Mouse (Mus musculus) midbrain, embryonic 13.5 days (tissue): ENCODE data around the gene Pa2g4. TPM values are rescaled to one million over a fixed set of nuclear protein-coding genes. Genes with fewer than 3 reads are reported as not detected.

Experiments
- ATAC-seq: fragments of 200-750 bp; cut with Nextera tagmentation; 2 replicates; pipeline ENCODE4 v1.8.0; 2017; ENCODE audit warnings: mild to moderate bottlenecking, moderate TSS enrichment, moderate library complexity
- H3K27ac ChIP-seq: fragments of 300-500 bp; sonication (generic); 2 replicates; pipeline ENCODE4 v1.5.1; 2015; ENCODE audit warnings: inconsistent platforms, mild to moderate bottlenecking, moderate library complexity
- H3K27me3 ChIP-seq: fragments of 300-500 bp; sonication (generic); 2 replicates; pipeline ENCODE4 v1.6.1; 2015; ENCODE audit warnings: mild to moderate bottlenecking, inconsistent platforms
- H3K36me3 ChIP-seq: fragments of 300-500 bp; sonication (generic); 2 replicates; pipeline ENCODE4 v1.6.1; 2015; ENCODE audit warnings: mild to moderate bottlenecking, inconsistent platforms
- H3K4me1 ChIP-seq: fragments of 300-500 bp; sonication (generic); replicated peaks from 2 replicates; pipeline ENCODE4 v1.6.1; 2015; ENCODE audit warnings: inconsistent platforms
- H3K4me2 ChIP-seq: fragments of 300-500 bp; sonication (generic); replicated peaks from 2 replicates; pipeline ENCODE4 v1.6.1; 2015; ENCODE audit warnings: moderate library complexity, mild to moderate bottlenecking, inconsistent platforms
- H3K4me3 ChIP-seq: fragments of 300-500 bp; sonication (generic); replicated peaks from 2 replicates; pipeline ENCODE4 v1.5.1; 2015; ENCODE audit warnings: mild to moderate bottlenecking, inconsistent platforms
- H3K9ac ChIP-seq: fragments of 300-500 bp; sonication (generic); replicated peaks from 2 replicates; pipeline ENCODE4 v1.6.1; 2015; ENCODE audit warnings: mild to moderate bottlenecking, inconsistent platforms
- H3K9me3 ChIP-seq: fragments of 300-500 bp; sonication (generic); 2 replicates; pipeline ENCODE4 v1.6.1; 2016; ENCODE audit warnings: mild to moderate bottlenecking, inconsistent platforms
- WGBS: fragments of 180-500 bp; shearing (Covaris S2); methylation state at CpG from one replicate; pipeline ENCODE4 v1.1.7; 2015; 5-methylcytosine and 5-hydroxymethylcytosine counted together
- polyA plus RNA-seq: library from polyadenylated mRNA; unstranded; fragments of >200 nt; fragmentation: Nextera tagmentation; extraction: Ambion mirVana; gene quantifications from 2 replicates; pipeline ENCODE4 v1.2.1, GENCODE M21; 2015

The Pa2g4 gene
- polyA plus RNA-seq, 1 experiment from 2014 or later: 139 TPM

DNA sequence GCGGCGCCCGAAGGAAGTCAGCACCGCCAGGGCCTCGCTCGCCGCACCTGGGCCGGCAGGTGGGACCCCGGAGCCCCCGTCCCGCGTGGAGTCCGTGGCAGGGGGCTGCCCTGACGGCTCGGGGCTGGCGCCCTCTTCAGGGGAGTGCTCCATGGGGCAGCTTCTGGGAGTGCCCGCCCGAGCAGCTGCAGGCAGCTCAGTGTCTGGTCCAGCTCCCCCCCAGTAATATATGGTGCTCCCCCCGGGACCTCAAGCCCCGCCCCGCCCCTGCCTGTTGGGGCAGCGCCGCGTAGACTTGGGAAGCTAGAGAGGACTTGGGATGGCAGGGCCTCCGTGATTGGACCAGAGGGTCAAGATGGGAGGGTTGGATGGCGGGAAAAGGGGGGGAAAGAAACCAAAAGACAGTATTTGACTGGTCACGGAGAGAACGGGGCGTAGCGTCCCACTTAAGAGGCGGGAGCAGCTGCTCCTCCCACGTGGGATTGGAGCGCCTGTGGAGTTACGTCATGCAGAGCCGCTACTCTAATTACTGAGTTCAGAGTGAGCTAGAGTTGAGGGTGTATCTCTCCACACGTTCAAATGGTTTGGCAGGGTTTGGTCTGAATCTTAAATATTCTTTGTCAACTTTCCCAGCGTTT, 40.0 kb downstream of the Pa2g4 start, which contains the start of gene Esyt1:
TSS of gene Esyt1 (minus strand) at position 201 of the 638 bp plus-strand sequence.
- no peaks in the 10 kb centered on the region for H3K9me3 ChIP-seq
- peak; percentile 94 for ATAC-seq
- H3K4me1 ChIP-seq: peaks cover 27% of the 10 kb centered on the region
- H3K9ac ChIP-seq: peak within 1 kb of the TSS; percentile 74
- H3K4me3 ChIP-seq: peak within 1 kb of the TSS; percentile 69
- peak within 1 kb of the TSS; percentile 100 for H3K4me2 ChIP-seq
- peak within 1 kb of the TSS; percentile 44 for H3K27ac ChIP-seq
- peaks cover 2% of the 10 kb centered on the region; the same call in 1 of the 2 replicates for H3K36me3 ChIP-seq
- under 1% methylated on average over 37 of the region's 37 CpGs for WGBS
- H3K27me3 ChIP-seq: peaks cover 36% of the 10 kb centered on the region

DNA sequence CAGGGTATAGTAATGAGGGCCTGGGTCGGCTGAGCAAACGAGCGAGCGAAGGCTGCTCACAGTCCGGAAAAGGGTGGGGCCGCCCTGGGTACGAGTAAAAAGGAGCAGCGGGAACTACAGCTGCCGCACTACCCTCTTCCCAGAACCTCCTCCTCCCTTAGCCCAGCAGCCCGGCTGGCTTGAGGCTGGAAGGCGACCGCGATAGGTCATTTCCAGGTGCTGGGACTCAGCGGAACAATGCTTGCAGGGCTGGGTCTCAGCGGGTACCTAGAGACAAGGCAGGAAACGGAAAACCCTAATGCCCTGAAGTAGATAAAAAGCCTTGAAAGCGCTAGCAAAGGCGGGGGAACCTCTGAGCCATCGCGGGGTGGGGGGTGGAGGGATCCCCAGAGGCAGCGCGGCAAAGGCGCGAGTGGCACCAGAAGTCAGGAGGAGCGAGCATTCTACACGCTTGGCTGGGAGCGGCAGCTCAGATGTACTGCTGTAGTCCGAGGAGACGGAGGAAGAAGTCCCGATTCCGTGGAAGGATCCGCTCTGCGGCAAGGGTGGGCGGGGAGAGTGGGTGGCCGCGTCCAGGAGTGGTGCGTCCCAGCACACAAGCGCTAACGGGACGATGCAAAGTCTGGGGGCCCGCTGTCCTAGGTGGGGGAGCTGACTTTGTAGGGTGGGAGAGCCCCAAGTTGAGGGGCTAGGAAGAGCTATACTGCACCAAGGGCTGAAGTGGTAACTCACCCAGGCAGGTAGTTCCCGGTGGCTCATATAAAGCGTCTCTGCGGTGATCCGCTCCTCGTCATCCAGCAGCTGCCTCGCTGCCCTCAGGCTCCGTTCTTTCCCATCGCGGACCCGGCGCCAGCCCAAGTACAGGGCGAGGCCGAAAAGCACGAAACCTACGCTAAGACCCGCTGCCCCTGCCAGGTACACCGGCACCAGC, 40.8 kb downstream of the Pa2g4 start:
- Histone ChIP-seq H3K9ac (peak overlapping the region; percentile 74), H3K27me3 (peaks cover 36% of the 10 kb centered on the region), H3K4me3 (peak overlapping the region; percentile 69), H3K9me3 (no peaks in the 10 kb centered on the region), H3K4me2 (peak overlapping the region; percentile 100), H3K4me1 (peaks cover 27% of the 10 kb centered on the region), H3K27ac (peak overlapping the region; percentile 44), H3K36me3 (peaks cover 9% of the 10 kb centered on the region)
- ATAC-seq: peak; percentile 72
- under 1% methylated on average over 58 of the region's 58 CpGs for WGBS

DNA sequence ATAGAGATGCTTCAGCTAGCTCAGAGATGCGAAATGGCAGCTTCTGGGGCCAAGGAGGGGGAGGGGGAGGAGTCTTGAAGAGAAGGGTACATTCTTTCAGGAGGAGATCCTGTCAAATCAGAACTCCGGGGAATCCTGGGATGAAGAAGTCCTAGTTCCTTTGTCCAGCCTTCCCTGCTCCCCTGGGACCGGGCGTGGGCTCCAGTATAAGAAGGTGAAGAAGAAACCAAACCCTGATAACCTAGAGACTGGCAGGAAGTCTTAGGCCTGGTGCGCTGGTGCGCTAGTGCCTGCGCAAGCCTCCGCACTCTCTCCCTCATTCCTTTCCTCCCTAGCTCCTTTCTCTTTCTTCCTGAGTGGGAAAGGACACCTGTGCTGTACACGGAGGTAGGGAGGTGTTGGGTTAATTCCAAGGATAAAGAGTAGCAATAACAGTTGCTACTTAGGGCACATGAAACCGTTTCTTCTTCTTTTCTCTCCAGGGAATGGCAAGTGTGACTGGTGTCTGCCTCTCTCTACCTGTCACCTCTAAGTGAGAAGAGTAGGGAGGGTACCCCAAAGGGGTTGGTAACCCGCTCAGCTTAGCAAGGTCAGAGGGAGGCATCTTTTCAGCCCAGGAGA, 41.6 kb downstream of the Pa2g4 start:
- H3K36me3 ChIP-seq: peaks cover 10% of the 10 kb centered on the region
- peaks cover 33% of the 10 kb centered on the region for H3K27me3 ChIP-seq
- 5% methylated on average over 10 of the region's 11 CpGs for WGBS
- peaks cover 27% of the 10 kb centered on the region for H3K4me1 ChIP-seq
- no peaks in the 10 kb centered on the region for H3K9me3 ChIP-seq
- no peak for ATAC-seq
- peak overlapping the region; percentile 100 for H3K4me2 ChIP-seq
- peak overlapping the region; percentile 69 for H3K4me3 ChIP-seq
- no peak overlapping the region for H3K27ac ChIP-seq
- peak overlapping the region; percentile 74 for H3K9ac ChIP-seq

DNA sequence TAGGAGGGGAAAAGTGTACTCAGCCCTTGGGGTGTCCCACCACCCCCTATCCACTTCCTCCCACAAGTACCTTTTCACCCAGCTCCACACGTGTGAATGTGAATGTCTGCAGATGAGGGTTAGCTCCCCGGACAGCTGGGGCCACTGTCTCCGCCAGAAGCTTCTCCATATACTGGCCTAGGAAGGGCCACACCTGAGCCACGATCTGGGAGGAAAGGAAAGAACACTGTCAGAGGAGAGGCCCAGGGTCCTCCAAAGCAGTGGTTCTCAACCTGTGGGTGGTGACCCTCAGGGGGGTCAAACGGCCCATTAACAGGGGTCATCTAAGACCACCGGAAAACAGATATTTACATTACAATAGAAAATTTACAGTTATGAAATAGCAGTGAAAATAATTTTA, 43.4 kb downstream of the Pa2g4 start:
- no peak for ATAC-seq
- no peak overlapping the region for H3K4me3 ChIP-seq
- H3K4me1 ChIP-seq: peaks cover 27% of the 10 kb centered on the region
- H3K4me2 ChIP-seq: no peak overlapping the region
- peaks cover 10% of the 10 kb centered on the region for H3K36me3 ChIP-seq
- 78% methylated on average over 6 of the region's 6 CpGs for WGBS
- H3K27me3 ChIP-seq: peaks cover 36% of the 10 kb centered on the region
- no peak overlapping the region for H3K9ac ChIP-seq
- no peak overlapping the region for H3K27ac ChIP-seq
- H3K9me3 ChIP-seq: no peaks in the 10 kb centered on the region

DNA sequence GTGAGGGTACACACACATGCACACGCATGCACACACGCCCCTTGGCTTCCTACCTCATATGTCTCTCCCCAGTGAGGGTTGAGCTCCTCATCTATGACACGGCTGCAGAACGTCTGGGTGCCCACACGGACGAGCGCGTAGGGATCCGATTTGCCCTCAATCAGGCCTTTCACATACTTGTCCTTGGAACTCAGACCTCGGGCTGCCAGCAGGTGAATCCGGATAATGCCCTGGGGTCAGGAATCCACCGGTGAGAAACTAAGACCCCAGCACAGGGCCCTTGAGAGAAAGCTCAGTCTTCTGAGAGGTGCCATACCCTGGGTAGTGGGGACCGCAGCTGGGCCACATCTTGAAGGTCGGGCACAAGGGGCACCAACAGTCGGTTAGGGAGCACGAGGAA, 45.2 kb downstream of the Pa2g4 start:
- Histone ChIP-seq H3K9me3 (no peaks in the 10 kb centered on the region), H3K4me1 (peaks cover 16% of the 10 kb centered on the region), H3K9ac (no peak overlapping the region), H3K4me2 (no peak overlapping the region), H3K27me3 (peaks cover 49% of the 10 kb centered on the region), H3K4me3 (no peak overlapping the region), H3K36me3 (peaks cover 10% of the 10 kb centered on the region), H3K27ac (no peak overlapping the region)
- 86% methylated on average over 16 of the region's 16 CpGs for WGBS
- no peak for ATAC-seq

DNA sequence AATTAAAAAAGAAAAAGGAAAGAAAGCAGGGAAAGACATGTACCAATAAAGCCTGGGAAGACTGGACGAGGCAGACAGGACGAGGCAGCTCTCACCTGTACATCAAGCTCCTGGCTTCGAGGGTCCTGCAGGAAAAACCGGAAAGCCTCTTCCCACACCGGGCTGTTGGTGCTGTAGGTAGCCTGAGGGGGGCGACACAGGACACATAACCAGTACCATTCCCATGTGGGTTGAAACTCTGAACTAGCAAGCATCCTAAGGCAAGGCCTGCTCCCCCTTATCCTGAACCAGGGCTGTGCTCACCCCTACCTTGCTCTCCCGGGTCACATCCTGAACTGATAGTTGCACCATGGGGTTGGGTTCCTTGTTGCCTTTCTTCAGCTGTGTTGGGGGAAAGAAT, 47.0 kb downstream of the Pa2g4 start:
- no peak overlapping the region for H3K9ac ChIP-seq
- no peaks in the 10 kb centered on the region for H3K9me3 ChIP-seq
- H3K27me3 ChIP-seq: peaks cover 43% of the 10 kb centered on the region
- H3K4me2 ChIP-seq: no peak overlapping the region
- 70% methylated on average over 7 of the region's 7 CpGs for WGBS
- H3K4me1 ChIP-seq: no peaks in the 10 kb centered on the region
- no peak for ATAC-seq
- H3K36me3 ChIP-seq: peaks cover 10% of the 10 kb centered on the region
- H3K4me3 ChIP-seq: no peak overlapping the region
- no peak overlapping the region for H3K27ac ChIP-seq

DNA sequence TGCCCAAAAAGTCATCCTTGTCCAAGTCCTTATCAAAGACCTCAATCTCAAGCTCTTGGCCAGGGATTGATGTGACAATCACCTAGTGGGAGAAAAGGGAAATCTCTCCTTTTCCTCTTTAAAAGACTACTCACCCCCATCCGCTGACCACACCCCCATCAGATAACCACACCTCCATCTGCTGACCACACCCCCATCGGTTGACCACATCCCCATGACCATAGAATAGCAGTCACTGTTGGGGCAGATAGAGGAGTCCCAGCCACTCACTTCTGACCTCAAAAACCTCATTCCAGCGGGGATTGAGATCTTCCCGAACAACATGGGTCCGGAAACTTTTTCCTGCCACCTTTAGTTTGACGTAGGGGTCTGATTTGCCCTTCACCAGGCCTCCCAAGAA, 49.1 kb downstream of the Pa2g4 start:
- no peak for ATAC-seq
- no peaks in the 10 kb centered on the region for H3K9me3 ChIP-seq
- H3K4me3 ChIP-seq: no peak overlapping the region
- peaks cover 20% of the 10 kb centered on the region for H3K36me3 ChIP-seq
- no peak overlapping the region for H3K9ac ChIP-seq
- 20% methylated on average over 6 of the region's 6 CpGs for WGBS
- H3K4me2 ChIP-seq: no peak overlapping the region
- no peak overlapping the region for H3K27ac ChIP-seq
- no peaks in the 10 kb centered on the region for H3K4me1 ChIP-seq
- peaks cover 28% of the 10 kb centered on the region for H3K27me3 ChIP-seq

DNA sequence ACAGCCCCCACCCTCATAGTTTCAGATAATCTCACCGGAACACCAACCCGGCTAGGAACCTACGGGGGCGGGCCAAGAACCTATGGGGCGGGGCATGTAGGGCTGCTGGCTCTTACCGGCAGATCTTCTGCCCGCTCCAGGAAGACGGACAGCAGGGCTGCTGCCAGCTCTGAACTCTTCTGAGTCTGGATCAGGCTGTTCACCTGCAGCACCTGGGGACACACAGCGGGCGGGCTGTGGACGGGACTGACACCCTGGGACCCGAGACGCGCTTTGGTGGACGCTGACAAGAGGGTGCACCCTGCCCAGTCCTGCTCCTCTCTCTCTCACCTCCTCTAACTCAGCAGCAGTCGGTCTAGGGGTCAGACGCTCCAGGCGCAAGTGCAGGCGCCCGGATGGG, 49.8 kb downstream of the Pa2g4 start:
- Histone ChIP-seq H3K9ac (no peak overlapping the region), H3K4me1 (no peaks in the 10 kb centered on the region), H3K4me2 (0 out of 2 replicates have a peak overlapping the region, but pooled peaks have one; percentile 3), H3K4me3 (no peak overlapping the region), H3K36me3 (peaks cover 23% of the 10 kb centered on the region), H3K9me3 (no peaks in the 10 kb centered on the region), H3K27ac (no peak overlapping the region), H3K27me3 (peaks cover 28% of the 10 kb centered on the region)
- ATAC-seq: no peak
- 17% methylated on average over 20 of the region's 20 CpGs for WGBS

DNA sequence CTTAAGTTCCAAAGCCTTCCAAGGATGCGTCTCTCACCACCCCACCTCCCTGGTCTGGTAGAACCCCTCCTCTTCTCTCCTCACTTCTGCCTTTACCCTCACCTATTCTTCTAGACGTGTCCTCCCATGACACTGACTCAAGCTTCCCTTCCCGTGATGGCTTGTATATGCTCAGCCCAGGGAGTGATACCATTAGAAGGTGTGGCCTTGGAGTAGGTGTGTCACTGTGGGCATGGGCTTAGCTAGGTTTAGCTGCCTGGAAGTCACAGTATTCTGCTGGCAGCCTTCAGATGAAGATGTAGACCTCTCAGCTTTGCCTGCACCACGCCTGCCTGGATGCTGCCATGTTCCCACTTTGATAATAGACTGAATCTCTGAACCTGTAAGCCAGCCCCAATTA, 50.7 kb downstream of the Pa2g4 start:
- no peak for ATAC-seq
- no peaks in the 10 kb centered on the region for H3K4me1 ChIP-seq
- H3K9me3 ChIP-seq: no peaks in the 10 kb centered on the region
- H3K27ac ChIP-seq: no peak overlapping the region
- H3K4me3 ChIP-seq: no peak overlapping the region
- WGBS: 77% methylated on average over 4 of the region's 4 CpGs
- H3K27me3 ChIP-seq: peaks cover 28% of the 10 kb centered on the region
- H3K4me2 ChIP-seq: no peak overlapping the region
- H3K9ac ChIP-seq: no peak overlapping the region
- H3K36me3 ChIP-seq: peaks cover 20% of the 10 kb centered on the region

DNA sequence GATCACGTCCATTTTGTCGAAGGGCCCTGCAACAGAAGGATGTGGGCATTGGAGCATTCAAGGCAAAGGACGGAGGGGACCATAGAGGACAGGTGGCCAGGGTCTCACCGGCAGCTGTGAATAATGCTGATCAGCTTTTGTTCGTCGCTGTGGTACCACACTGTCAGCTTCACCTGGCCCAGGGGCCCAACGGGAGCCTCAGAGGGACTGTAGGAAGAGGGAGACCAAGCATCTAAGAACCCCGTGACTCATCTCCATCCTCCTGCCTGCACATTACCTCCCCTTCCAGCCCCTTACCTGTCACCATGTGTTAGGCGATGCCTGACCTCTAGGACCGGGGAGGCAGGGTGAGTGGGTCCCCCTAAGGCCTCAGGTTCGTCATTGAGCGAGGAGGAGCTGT, 54.0 kb downstream of the Pa2g4 start:
- H3K36me3 ChIP-seq: peaks cover 26% of the 10 kb centered on the region
- H3K9me3 ChIP-seq: no peaks in the 10 kb centered on the region
- H3K27me3 ChIP-seq: peaks cover 13% of the 10 kb centered on the region
- no peak overlapping the region for H3K27ac ChIP-seq
- H3K4me3 ChIP-seq: no peak overlapping the region
- H3K9ac ChIP-seq: no peak overlapping the region
- H3K4me2 ChIP-seq: no peak overlapping the region
- no peaks in the 10 kb centered on the region for H3K4me1 ChIP-seq
- WGBS: 85% methylated on average over 12 of the region's 12 CpGs
- no peak for ATAC-seq

DNA sequence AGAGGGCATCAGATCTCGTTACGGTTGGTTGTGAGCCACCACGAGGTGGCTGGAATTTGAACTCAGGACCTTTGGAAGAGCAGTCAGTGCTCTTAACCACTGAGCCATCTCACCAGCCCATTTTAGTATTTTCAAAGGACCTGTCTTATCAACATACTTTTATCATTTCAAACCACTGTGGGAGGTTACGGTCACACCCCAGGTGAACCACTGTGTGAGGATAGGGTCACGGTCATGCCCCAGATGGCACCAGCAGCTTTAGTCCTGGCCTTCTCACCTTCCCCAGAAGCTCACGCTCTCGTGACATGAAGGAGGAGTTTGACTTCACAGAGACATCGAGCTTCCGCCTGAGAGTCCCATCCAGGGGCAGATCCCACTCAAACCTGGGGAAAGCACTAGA, 54.6 kb downstream of the Pa2g4 start:
- no peak overlapping the region for H3K4me2 ChIP-seq
- ATAC-seq: no peak
- H3K36me3 ChIP-seq: peaks cover 26% of the 10 kb centered on the region
- H3K4me1 ChIP-seq: no peaks in the 10 kb centered on the region
- H3K9ac ChIP-seq: no peak overlapping the region
- no peak overlapping the region for H3K27ac ChIP-seq
- 90% methylated on average over 9 of the region's 9 CpGs for WGBS
- H3K27me3 ChIP-seq: peaks cover 8% of the 10 kb centered on the region
- no peaks in the 10 kb centered on the region for H3K9me3 ChIP-seq
- no peak overlapping the region for H3K4me3 ChIP-seq

DNA sequence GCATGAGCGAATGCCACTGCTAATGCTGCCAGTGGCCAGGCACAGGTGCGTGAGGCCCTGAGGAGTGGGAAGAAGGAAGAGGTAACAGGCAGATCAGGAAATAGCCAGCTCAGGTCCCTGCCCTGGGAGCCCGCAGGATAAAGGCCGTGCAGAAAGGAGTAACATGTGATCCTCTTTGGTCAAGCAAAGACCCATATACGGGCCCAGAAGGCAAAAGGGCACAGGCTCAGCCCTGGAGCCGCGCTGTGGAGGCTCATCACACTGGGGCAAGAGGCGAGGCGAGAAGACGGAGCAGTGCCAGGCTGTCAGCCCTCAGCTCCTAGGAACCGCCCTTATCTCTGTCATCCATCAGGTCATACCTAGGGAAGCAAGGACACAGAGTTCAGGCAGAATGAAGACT, 55.5 kb downstream of the Pa2g4 start:
- Histone ChIP-seq H3K4me2 (no peak overlapping the region), H3K4me3 (no peak overlapping the region), H3K27me3 (no peaks in the 10 kb centered on the region; the same call in 1 of the 2 replicates), H3K9me3 (no peaks in the 10 kb centered on the region), H3K4me1 (no peaks in the 10 kb centered on the region), H3K9ac (no peak overlapping the region), H3K27ac (no peak overlapping the region), H3K36me3 (peaks cover 26% of the 10 kb centered on the region)
- WGBS: 90% methylated on average over 11 of the region's 11 CpGs
- no peak for ATAC-seq
